Mouse (Mus musculus) kidney, adult 2 months (tissue): ENCODE measurements around the gene Isyna1.

Experiments used
- CTCF ChIP-seq: fragments of 200-500 bp; conservative IDR thresholded peaks from 2 replicates; pipeline ENCODE4 v1.5.1; 2011; ENCODE audit warnings: low read depth, mild to moderate bottlenecking, control low read depth, low read length, moderate library complexity, mixed read lengths; ENCODE audit not compliant: insufficient read depth, insufficient read length
- POLR2A ChIP-seq: fragments of 200-500 bp; IDR thresholded peaks from one replicate; pipeline ENCODE4 v1.6.1; 2011; ENCODE audit warnings: low read depth, low read length, control low read depth

DNA sequence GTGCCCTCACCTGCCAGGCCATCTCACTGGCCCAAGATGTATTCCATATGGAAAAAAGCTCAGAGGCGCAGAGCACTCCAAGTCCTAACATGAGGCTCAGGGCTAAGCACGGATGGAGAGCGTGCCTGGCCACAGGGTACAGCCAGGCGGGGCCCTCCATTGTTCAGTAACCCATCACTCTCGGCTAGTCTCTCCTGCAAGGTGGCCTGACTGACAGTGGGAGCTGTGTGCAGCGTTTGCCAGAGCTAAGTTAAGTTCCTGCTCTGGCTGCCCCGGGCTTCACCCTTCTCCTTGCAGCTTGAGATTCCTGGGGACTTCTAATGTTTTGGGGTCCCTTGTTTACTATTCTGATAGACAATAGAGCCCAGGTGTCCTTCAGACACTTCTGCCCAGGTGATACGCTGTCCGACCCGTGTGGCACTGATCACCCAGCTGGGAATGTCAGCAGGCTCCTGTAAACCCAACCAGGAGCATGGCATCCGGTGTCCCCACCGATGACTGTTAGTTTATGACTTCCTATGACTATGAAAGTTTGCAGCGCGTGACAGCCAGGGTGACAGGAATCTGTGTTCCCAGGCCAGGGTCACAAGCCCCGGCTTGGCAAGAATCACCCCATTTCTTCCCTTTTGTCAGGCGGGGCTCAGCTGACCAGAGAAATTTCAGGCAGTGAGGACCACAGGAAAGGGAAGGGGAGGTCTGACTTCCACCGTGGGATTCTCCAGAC is 51.5 kb downstream of the Isyna1 start:
- TF ChIP-seq POLR2A (peak; percentile 5), CTCF (no peak)
